In genomic region chr5:96437870-96438269, GRCm38 (mm10) we compare ENCODE assay signal across 19 mouse cellular contexts.
DNase-seq lines count a peak whose midpoint lies in the region; TF ChIP-seq lines count a peak whose summit lies in the region.
"Had no signal": no experiment of that assay in that cellular context is flagged by ENCODE, and none has a peak within 500 bp of the region (broad histone marks: within the 10 kb centered on the region; RNA-seq: fewer than 3 reads in every experiment).

No protein-coding gene starts in this region.

- no peak for TF ChIP-seq POLR2A in kidney, adult 2 months (IDR thresholded peaks at IDR 0.05; ENCODE audit: low read depth, low read length)

- no peak for TF ChIP-seq CTCF in kidney, adult 2 months (conservative IDR thresholded peaks at IDR 0.05; ENCODE audit: insufficient read depth, insufficient read length, low read depth, low read length)

- no peak overlapping the region for H3K4me3 ChIP-seq in kidney, adult 2 months (ENCODE audit: insufficient read depth, low read depth, low read length)
- H3K4me3 ChIP-seq: embryonic facial prominence, embryonic 13.5 days; embryonic facial prominence, embryonic 15.5 days; erythroblast, embryonic 14.5 days; forebrain, embryonic 10.5 days; forebrain, embryonic 12.5 days had no signal

- peaks cover 2% of the 10 kb centered on the region; the same call in 1 of the 2 replicates for H3K4me1 ChIP-seq in kidney, adult 2 months (ENCODE audit: control insufficient read depth, insufficient read depth, low read length)
- H3K4me1 ChIP-seq: embryonic facial prominence, embryonic 13.5 days; embryonic facial prominence, embryonic 15.5 days; forebrain, embryonic 10.5 days; forebrain, embryonic 12.5 days had no signal

- 55% methylated on average over 4 of the region's 4 CpGs for WGBS in kidney, adult 2 months

- no peaks in the 10 kb centered on the region for H3K27me3 ChIP-seq in kidney, adult 2 months (replicated peaks; ENCODE audit: control insufficient read depth, insufficient read depth, low read length)
- H3K27me3 ChIP-seq: embryonic facial prominence, embryonic 13.5 days; embryonic facial prominence, embryonic 15.5 days; forebrain, embryonic 12.5 days had no signal

- H3K36me3 ChIP-seq in kidney, adult 2 months (ENCODE audit: control insufficient read depth, insufficient read depth, low read length) = no peaks in the 10 kb centered on the region
- H3K36me3 ChIP-seq: embryonic facial prominence, embryonic 13.5 days; embryonic facial prominence, embryonic 15.5 days; forebrain, embryonic 10.5 days; forebrain, embryonic 12.5 days had no signal

- DNase-seq in kidney, adult 2 months = peak; percentile 67
- no peak for DNase-seq in kidney, postnatal 10 days
- peak; percentile 30 to 41 for DNase-seq in kidney, postnatal 36 days
- DNase-seq in kidney, adult 18-20 months = no peak
- DNase-seq: adrenal gland, adult 2 months; adrenal gland, postnatal 10 days; adrenal gland, postnatal 25 days; cerebellum, adult 11 months; cerebellum, adult 18-20 months; cerebellum, adult 8-10 months; cerebellum, adult 9-11 months; cerebellum, postnatal 14 days; cerebellum, postnatal 36 days; embryo, embryonic 11 days had no signal

- H3K27ac ChIP-seq in kidney, adult 2 months (ENCODE audit: insufficient read depth, low read depth, low read length) = no peak overlapping the region
- H3K27ac ChIP-seq: embryonic facial prominence, embryonic 13.5 days; embryonic facial prominence, embryonic 15.5 days; forebrain, embryonic 10.5 days; forebrain, embryonic 12.5 days had no signal

Comparison
In these comparisons a context has a peak if more than half of its experiments do, and no peak if none do; other contexts are left out.
1. DNase-seq: peak in kidney, adult 2 months (single experiment) and kidney, postnatal 36 days (2 of 2); none in kidney, postnatal 10 days (single experiment) and kidney, adult 18-20 months (single experiment).